Mouse (Mus musculus): ENCODE results near the gene Ccdc150. TPM values are rescaled to one million over a fixed set of nuclear protein-coding genes. Genes with fewer than 3 reads are reported as not detected.

The Ccdc150 gene
- polyA plus RNA-seq, 1 experiment from 2014 or later: not detected

DNA sequence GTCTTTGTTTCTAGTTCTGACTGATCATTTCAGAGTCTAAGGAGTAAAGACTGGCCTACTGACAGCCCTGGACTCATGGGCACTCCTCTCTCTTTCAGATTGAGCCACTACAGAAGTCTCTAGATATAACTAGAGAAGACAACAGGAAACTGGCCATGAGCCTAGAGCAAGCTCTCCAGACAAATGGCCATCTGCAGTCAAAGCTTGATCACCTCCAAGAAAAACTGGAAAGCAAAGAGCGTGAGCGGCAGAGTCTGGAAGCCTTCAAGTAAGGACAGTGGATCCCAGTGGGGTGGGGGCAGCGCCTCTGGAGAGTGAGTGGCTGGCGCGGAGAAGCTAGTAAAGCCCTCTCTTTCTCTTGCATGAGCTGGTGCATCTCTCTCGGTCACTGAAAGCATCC is 106.1 kb downstream of the Ccdc150 start:
- Histone ChIP-seq H3K27me3 (ENCODE audit: control insufficient read depth, insufficient read depth, low read length) (no peaks in the 10 kb centered on the region), H3K9me3 (ENCODE audit: control insufficient read depth, low read length) (no peaks in the 10 kb centered on the region), H3K4me2 (replicated peaks; ENCODE audit: low read depth) (no peak overlapping the region), H3K4me3 (ENCODE audit: low read depth, low read length) (no peak overlapping the region), H3K27ac (replicated peaks) (no peak overlapping the region), H3K9ac (ENCODE audit: low read length) (no peak overlapping the region), H3K36me3 (ENCODE audit: control insufficient read depth, insufficient read depth, low read length) (no peaks in the 10 kb centered on the region), H3K4me1 (replicated peaks; ENCODE audit: control insufficient read depth, insufficient read depth) (no peaks in the 10 kb centered on the region)
- 77% methylated on average over 6 of the region's 6 CpGs for WGBS
- ATAC-seq (ENCODE audit: low FRiP score, low TSS enrichment) (no peak), DNase-seq (ENCODE audit: low spot score) (no peak)
- TF ChIP-seq CTCF (IDR thresholded peaks at IDR 0.05; ENCODE audit: low read depth): no peak
- TF ChIP-seq EP300 (optimal IDR thresholded peaks at IDR 0.05): no peak

- Histone ChIP-seq H3K27me3 (ENCODE audit: control insufficient read depth, insufficient read depth, low read length) (no peaks in the 10 kb centered on the region), H3K4me2 (replicated peaks; ENCODE audit: low read depth) (no peak overlapping the region), H3K9me3 (ENCODE audit: control insufficient read depth, low read length) (no peaks in the 10 kb centered on the region), H3K4me3 (ENCODE audit: low read depth, low read length) (no peak overlapping the region), H3K27ac (replicated peaks) (no peak overlapping the region), H3K9ac (ENCODE audit: low read length) (no peak overlapping the region), H3K4me1 (replicated peaks; ENCODE audit: control insufficient read depth, insufficient read depth) (no peaks in the 10 kb centered on the region), H3K36me3 (ENCODE audit: control insufficient read depth, insufficient read depth, low read length) (no peaks in the 10 kb centered on the region)
- DNase-seq (ENCODE audit: low spot score): no peak
- peak; percentile 53; the same call in 1 of the 2 replicates for ATAC-seq (ENCODE audit: low FRiP score, low TSS enrichment)
- no peak for TF ChIP-seq CTCF (IDR thresholded peaks at IDR 0.05; ENCODE audit: low read depth)
- no peak for TF ChIP-seq EP300 (optimal IDR thresholded peaks at IDR 0.05)
Observed at GRCm38 (mm10) chr1:54377506-54378051, 127.1 kb downstream of the Ccdc150 start.

DNA sequence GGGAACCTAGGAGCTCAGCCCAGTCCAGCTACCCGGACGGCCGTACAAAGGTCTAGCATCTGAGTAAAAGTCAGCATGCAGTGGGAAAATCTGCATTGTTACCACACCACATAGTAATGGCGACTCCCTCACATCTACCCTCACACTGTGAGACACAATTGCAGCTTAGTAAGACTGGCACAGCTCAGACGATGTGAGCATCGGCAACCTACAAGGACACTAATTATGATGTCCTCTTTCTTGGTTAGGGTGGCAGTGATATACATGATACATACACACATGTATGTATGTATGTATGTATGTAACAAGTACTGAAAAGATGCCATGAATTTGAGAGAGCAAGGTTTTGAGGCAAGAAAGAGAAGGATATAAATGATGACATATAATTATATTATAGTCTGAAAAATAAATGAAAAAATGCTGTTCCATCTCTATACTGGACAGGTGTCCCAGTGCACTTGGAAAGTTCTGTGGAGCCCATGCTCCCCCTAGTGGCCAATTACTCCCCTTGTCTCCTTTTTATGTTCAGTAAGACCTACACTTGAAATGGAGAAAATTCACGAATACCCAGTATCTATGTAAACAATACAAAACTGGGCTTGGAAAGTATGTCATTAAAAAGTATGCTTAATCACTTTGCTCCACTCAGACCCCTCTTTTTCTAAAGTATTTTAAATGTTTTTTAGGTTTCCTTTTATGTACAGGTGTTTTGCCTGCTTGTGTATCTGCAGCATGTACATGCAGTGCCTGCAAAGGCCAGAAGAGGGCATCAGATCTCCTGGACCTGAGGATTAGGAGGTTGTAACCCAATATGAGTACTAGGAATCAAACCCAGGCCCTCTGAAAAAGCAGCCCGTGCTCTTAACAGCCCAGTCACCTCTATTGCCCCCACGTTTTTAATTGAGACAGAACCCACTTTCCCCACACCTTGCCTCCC is 130.8 kb downstream of the Ccdc150 start:
- DNase-seq (ENCODE audit: low spot score): peak; percentile 62

GRCm38 (mm10) chr1:54384221-54384620 is 133.7 kb downstream of the Ccdc150 start:
- DNase-seq (ENCODE audit: low spot score) (no peak), ATAC-seq (ENCODE audit: low FRiP score, low TSS enrichment) (no peak)
- TF ChIP-seq CTCF (IDR thresholded peaks at IDR 0.05; ENCODE audit: low read depth): no peak
- TF ChIP-seq EP300 (optimal IDR thresholded peaks at IDR 0.05): no peak
- Histone ChIP-seq H3K4me2 (replicated peaks; ENCODE audit: low read depth) (no peak overlapping the region), H3K27me3 (ENCODE audit: control insufficient read depth, insufficient read depth, low read length) (no peaks in the 10 kb centered on the region), H3K4me1 (replicated peaks; ENCODE audit: control insufficient read depth, insufficient read depth) (no peaks in the 10 kb centered on the region), H3K27ac (replicated peaks) (no peak overlapping the region), H3K9ac (ENCODE audit: low read length) (no peak overlapping the region), H3K36me3 (ENCODE audit: control insufficient read depth, insufficient read depth, low read length) (no peaks in the 10 kb centered on the region), H3K9me3 (ENCODE audit: control insufficient read depth, low read length) (no peaks in the 10 kb centered on the region), H3K4me3 (ENCODE audit: low read depth, low read length) (no peak overlapping the region)
- 40% methylated on average over 1 of the region's 1 CpGs for WGBS

More for the DNA sequence above, 130.8 kb downstream of the Ccdc150 start:
- ATAC-seq (ENCODE audit: low FRiP score, low TSS enrichment): 0 out of 2 replicates have a peak, but pooled peaks have one; percentile 42
- TF ChIP-seq EP300 (optimal IDR thresholded peaks at IDR 0.05) (no peak), CTCF (IDR thresholded peaks at IDR 0.05; ENCODE audit: low read depth) (peak; percentile 82)
- Histone ChIP-seq H3K9ac (ENCODE audit: low read length) (no peak overlapping the region), H3K4me1 (replicated peaks; ENCODE audit: control insufficient read depth, insufficient read depth) (no peaks in the 10 kb centered on the region), H3K9me3 (ENCODE audit: control insufficient read depth, low read length) (no peaks in the 10 kb centered on the region), H3K4me3 (ENCODE audit: low read depth, low read length) (no peak overlapping the region), H3K27ac (replicated peaks) (no peak overlapping the region), H3K4me2 (replicated peaks; ENCODE audit: low read depth) (no peak overlapping the region), H3K36me3 (ENCODE audit: control insufficient read depth, insufficient read depth, low read length) (no peaks in the 10 kb centered on the region), H3K27me3 (ENCODE audit: control insufficient read depth, insufficient read depth, low read length) (no peaks in the 10 kb centered on the region)
- WGBS: 78% methylated on average over 9 of the region's 9 CpGs

GRCm38 (mm10) chr1:54402736-54403135 is 152.3 kb downstream of the Ccdc150 start:
- TF ChIP-seq CTCF (IDR thresholded peaks at IDR 0.05; ENCODE audit: low read depth): no peak
- TF ChIP-seq EP300 (optimal IDR thresholded peaks at IDR 0.05): no peak
- DNase-seq (ENCODE audit: low spot score): no peak
- H3K4me3 ChIP-seq (ENCODE audit: low read depth, low read length): no peak overlapping the region
- no peak overlapping the region for H3K9ac ChIP-seq (ENCODE audit: low read length)
- H3K27me3 ChIP-seq (ENCODE audit: control insufficient read depth, insufficient read depth, low read length): no peaks in the 10 kb centered on the region
- no peak overlapping the region for H3K27ac ChIP-seq (replicated peaks)
- no peaks in the 10 kb centered on the region for H3K9me3 ChIP-seq (ENCODE audit: control insufficient read depth, low read length)
- no peak overlapping the region for H3K4me2 ChIP-seq (replicated peaks; ENCODE audit: low read depth)
- no peaks in the 10 kb centered on the region for H3K4me1 ChIP-seq (replicated peaks; ENCODE audit: control insufficient read depth, insufficient read depth)
- H3K36me3 ChIP-seq (ENCODE audit: control insufficient read depth, insufficient read depth, low read length): peaks cover 12% of the 10 kb centered on the region; the same call in 1 of the 2 replicates
- no peak for ATAC-seq (ENCODE audit: low FRiP score, low TSS enrichment)

Other genes with a start within 250 kb of the Ccdc150 start
- gene Hecw2, start 55.5 kb upstream of the Ccdc150 start, polyA plus RNA-seq (2015; fragmentation: Nextera tagmentation; extraction: Ambion mirVana): 1.0 and 1.2 TPM in 2 replicates
- 8.7 and 8.9 TPM in 2 replicates for gene Gtf3c3, start 188.3 kb downstream of the Ccdc150 start, polyA plus RNA-seq (2015; fragmentation: Nextera tagmentation; extraction: Ambion mirVana)